Mouse (Mus musculus) heart, postnatal 0 days (tissue): ENCODE measurements around the gene Lclat1.
A peak's percentile ranks its signal among the peaks of the same experiment; 100 is the strongest.

Experiments
- CTCF ChIP-seq: IDR thresholded peaks from 2 replicates; pipeline ENCODE4 v1.5.1; 2016; ENCODE audit warnings: antibody characterized with exemption, control low read depth, low read depth
- EP300 ChIP-seq: IDR thresholded peaks from 2 replicates; pipeline ENCODE4 v1.6.1; 2016; ENCODE audit warnings: antibody characterized with exemption, low read depth

- TF ChIP-seq EP300 (no peak), CTCF (peak; percentile 46)
Observed at GRCm38 (mm10) chr17:73203642-73204332, 96.0 kb downstream of the Lclat1 start.
